Mouse (Mus musculus) liver, adult (tissue): ENCODE results near the gene Rbm28.

ENCODE experiments used
- GATA4 ChIP-seq: IDR thresholded peaks from 2 replicates; pipeline ENCODE4 v1.6.1; 2014; ENCODE audit warnings: mild to moderate bottlenecking, low read length; ENCODE audit not compliant: insufficient replicate concordance

Rbm28 gene

GRCm38 (mm10) chr6:29198309-29199222, 33.8 kb upstream of the Rbm28 start:
- no peak for TF ChIP-seq GATA4

- TF ChIP-seq GATA4 = no peak
These were observed 31.3 kb upstream of the Rbm28 start for GRCm38 (mm10) chr6:29195846-29196698.

- no peak for TF ChIP-seq GATA4
These were observed 30.3 kb upstream of the Rbm28 start for GRCm38 (mm10) chr6:29195146-29195545.

- no peak for TF ChIP-seq GATA4
These were observed 29.4 kb upstream of the Rbm28 start for GRCm38 (mm10) chr6:29193961-29194750.

DNA sequence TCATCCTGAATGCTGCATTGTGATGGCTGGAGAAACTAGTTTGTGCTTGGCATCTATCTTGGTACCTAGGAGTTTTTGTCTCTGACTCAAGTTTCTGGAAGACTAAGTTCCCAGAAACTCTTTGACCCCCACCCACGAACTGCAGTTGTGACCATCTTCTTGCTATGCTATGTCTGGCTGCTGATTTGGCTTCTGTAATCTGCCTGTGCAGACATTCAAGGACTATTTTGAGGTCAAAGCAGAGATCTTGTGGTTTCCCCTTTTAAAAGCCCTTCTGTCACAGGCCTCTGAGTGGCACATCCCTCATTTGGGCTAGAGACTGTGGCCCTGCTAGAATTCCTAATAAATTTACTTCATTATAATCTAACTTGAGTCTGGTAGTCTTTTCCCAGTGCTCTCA, 23.1 kb upstream of the Rbm28 start:
- TF ChIP-seq GATA4 = no peak

- no peak for TF ChIP-seq GATA4
These were observed 15.0 kb upstream of the Rbm28 start for GRCm38 (mm10) chr6:29179843-29180242.

DNA sequence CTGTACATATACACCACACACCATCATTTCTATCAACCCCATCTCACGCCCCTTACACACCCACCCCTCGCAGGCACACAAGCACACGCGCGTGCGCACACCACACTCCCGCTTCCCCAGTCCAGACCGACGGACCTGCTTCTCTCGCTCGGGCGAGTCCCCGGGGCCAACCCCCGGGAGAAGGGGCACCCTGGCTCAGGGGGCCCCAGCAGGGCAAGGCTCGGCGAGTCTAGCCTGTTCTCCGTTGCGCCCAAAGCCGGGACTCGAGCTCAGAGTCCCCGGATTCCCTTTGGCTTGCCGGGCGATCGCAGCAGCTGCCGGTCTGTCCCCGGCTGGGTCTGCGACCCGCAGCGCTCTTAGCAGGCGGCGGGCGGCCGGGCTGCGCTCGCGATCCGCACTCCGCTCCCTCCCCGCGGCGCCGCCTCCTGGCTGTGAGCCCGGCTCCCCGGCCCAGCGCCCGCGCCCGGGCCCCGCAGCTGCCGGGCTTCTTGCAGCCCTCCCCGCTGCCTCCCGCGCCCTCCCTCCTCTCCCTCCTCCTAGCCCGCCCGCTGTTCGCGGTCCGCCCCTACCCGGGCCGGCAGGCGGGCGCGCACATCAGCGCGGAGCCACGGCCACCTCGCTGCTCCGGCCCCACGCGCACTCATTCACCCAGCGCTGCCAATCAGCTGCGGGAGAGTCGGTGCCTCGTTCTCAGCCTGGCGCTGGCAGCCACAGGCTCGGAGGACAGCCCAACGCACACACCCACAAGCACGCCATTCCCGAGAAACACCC, 14.3 kb upstream of the Rbm28 start, which contains the start of gene Prrt4:
Gene Prrt4, minus strand, starts transcription at position 697 of the 771 bp plus-strand sequence.
- no peak for TF ChIP-seq GATA4

GRCm38 (mm10) chr6:29177901-29178879, 13.4 kb upstream of the Rbm28 start:
- TF ChIP-seq GATA4 = no peak

- no peak for TF ChIP-seq GATA4
These were observed 10.3 kb upstream of the Rbm28 start for GRCm38 (mm10) chr6:29175113-29175512.

GRCm38 (mm10) chr6:29174368-29174767, 9.6 kb upstream of the Rbm28 start:
- no peak for TF ChIP-seq GATA4

DNA sequence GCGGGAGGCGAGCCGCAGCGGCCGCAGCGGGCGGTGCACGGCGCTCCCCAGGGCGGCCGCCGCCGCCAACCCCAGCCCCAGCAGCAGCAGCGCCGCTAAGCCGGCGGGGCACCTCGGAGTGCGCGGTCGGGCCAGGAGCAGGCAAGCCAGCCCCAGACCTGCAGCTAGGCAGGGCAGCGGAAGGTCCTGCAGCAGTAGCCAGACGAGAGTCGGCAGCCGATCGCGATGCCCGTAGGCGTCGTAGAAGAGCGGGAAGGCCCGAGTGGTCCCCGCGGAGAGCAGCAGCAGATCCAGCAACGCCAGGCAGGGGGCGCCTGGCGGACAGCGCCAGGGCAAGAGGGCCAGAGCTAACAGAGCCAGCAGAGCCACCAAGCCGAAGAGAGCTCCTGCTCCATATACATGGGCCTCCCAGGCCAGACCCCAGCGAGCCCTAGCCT, 6.2 kb upstream of the Rbm28 start:
- TF ChIP-seq GATA4 = no peak

- no peak for TF ChIP-seq GATA4
These were observed 5.5 kb upstream of the Rbm28 start for GRCm38 (mm10) chr6:29170063-29170921.

- TF ChIP-seq GATA4 = no peak
These were observed 4.9 kb upstream of the Rbm28 start for GRCm38 (mm10) chr6:29169675-29170062.

DNA sequence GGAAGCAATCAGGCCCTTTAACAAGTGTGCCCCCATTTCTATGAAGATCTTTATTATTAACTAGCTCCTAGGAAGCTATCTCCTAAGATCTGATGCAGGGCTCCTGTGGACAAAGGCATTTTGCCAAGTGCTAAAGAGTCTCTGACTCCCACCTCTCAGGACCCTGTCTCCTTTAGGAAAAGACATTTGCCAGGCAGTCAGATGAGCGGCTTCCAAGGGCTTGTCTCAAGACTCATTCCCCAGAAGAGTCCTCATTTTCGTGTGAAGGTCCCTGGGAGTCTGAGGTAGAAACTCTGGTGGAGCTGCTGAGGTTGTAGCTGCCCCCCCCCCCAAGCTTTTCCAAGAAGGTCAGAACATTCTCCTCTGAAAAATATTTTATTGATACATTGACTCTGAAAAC, 4.1 kb upstream of the Rbm28 start:
- no peak for TF ChIP-seq GATA4
